ENCODE assay signal across 12 mouse cellular contexts in genomic region chr13:12574979-12575536, GRCm38 (mm10). TPM values are rescaled to one million over a fixed set of nuclear protein-coding genes. Genes with fewer than 3 reads are reported as not detected.
DNase-seq lines count a peak whose midpoint lies in the region; ATAC-seq lines count a peak whose summit lies in the region.
"Had no signal": no experiment of that assay in that cellular context is flagged by ENCODE, and none has a peak within 500 bp of the region (broad histone marks: within the 10 kb centered on the region; RNA-seq: fewer than 3 reads in every experiment).

No protein-coding gene starts in this region.

- H3K27ac ChIP-seq in heart, embryonic 11.5 days (ENCODE audit: low read depth, low read length): no peak overlapping the region
- H3K27ac ChIP-seq: kidney, postnatal 0 days had no signal

- H3K4me1 ChIP-seq in heart, embryonic 11.5 days (ENCODE audit: control insufficient read depth, insufficient read depth, low read length): no peaks in the 10 kb centered on the region
- H3K4me1 ChIP-seq: heart, embryonic 12.5 days had no signal

- no peak overlapping the region for H3K4me3 ChIP-seq in heart, embryonic 11.5 days (ENCODE audit: low read depth, low read length)
- H3K4me3 ChIP-seq: heart, embryonic 12.5 days had no signal

- DNase-seq in adrenal gland, adult (ENCODE audit: inconsistent age in 2 of 2, low spot score in 1 of 2): peak; percentile 20 to 59
- no peak for DNase-seq in adrenal gland, adult 2 months
- DNase-seq in 3T3-L1 (ENCODE audit: low read depth, low spot score): peak; percentile 12
- DNase-seq in adrenal gland, postnatal 36 days: peak; percentile 16 to 17
- DNase-seq in ovary, postnatal 14 days (ENCODE audit: low spot score): no peak
- DNase-seq in frontal cortex, adult 2 months (ENCODE audit: extremely low spot score in 1 of 2, low spot score in 1 of 2): no peak
- DNase-seq: left cerebral cortex, postnatal 4 days; right cerebral cortex, postnatal 25 days had no signal

- H3K4me2 ChIP-seq in heart, embryonic 11.5 days: no peak overlapping the region
- H3K4me2 ChIP-seq: heart, embryonic 12.5 days had no signal

- WGBS in heart, embryonic 11.5 days (ENCODE audit: insufficient replicate concordance): 82% methylated on average over 9 of the region's 9 CpGs

- ATAC-seq in megakaryocyte, adult 5-6 weeks (ENCODE audit: poor library complexity, severe bottlenecking): peak; percentile 88
- no peak for ATAC-seq in heart, embryonic 11.5 days (replicated peaks; ENCODE audit: insufficient number of reproducible peaks, low FRiP score, low TSS enrichment)

- no peaks in the 10 kb centered on the region for H3K9me3 ChIP-seq in heart, embryonic 11.5 days (replicated peaks; ENCODE audit: control insufficient read depth, low read length)
- H3K9me3 ChIP-seq: heart, embryonic 12.5 days had no signal

- H3K9ac ChIP-seq in heart, embryonic 11.5 days (ENCODE audit: low read depth, low read length): no peak overlapping the region
- H3K9ac ChIP-seq: heart, embryonic 12.5 days had no signal

- no peaks in the 10 kb centered on the region for H3K27me3 ChIP-seq in heart, embryonic 11.5 days (ENCODE audit: control insufficient read depth, insufficient read depth, low read length)
- H3K27me3 ChIP-seq: heart, embryonic 12.5 days had no signal

- H3K36me3 ChIP-seq in heart, embryonic 11.5 days (ENCODE audit: control insufficient read depth, insufficient read depth, low read length): no peaks in the 10 kb centered on the region
- H3K36me3 ChIP-seq: heart, embryonic 12.5 days had no signal

RNA-seq across cellular contexts. Expression of gene Ero1lb, which starts 9.4 kb away (rescaled TPM):
- total RNA-seq in adrenal gland, adult 2 months (2021): 10 to 100 TPM; 14.0 to 14.8 TPM
- 23.0 and 26.2 TPM in 2 replicates for polyA plus RNA-seq in adrenal gland, adult 2 months (2012; rRNA removed)
- 10 to 100 TPM; 18.1 to 22.8 TPM for total RNA-seq in adrenal gland, postnatal 36 days (2021)
- 29.1 and 29.4 TPM in 2 replicates for total RNA-seq in megakaryocyte, adult 5-6 weeks (2015)
- 17.0 and 20.7 TPM in 2 replicates for total RNA-seq in megakaryocyte, adult 5-6 weeks (2017)
- polyA plus RNA-seq in frontal cortex, adult 2 months (2012; rRNA removed): 11.6 and 13.0 TPM in 2 replicates
- 7.2 and 7.7 TPM in 2 replicates for polyA plus RNA-seq in heart, embryonic 11.5 days (2014; fragmentation: Nextera tagmentation; extraction: Ambion mirVana)

RNA-seq across cellular contexts. Expression of gene Edaradd, which starts 54.8 kb away (rescaled TPM):
- total RNA-seq in adrenal gland, adult 2 months (2021): under 1 TPM; 0.03 to 0.06 TPM
- polyA plus RNA-seq in adrenal gland, adult 2 months (2012; rRNA removed): 0.02 TPM in 1 of 2 replicates, not detected in the other
- total RNA-seq in adrenal gland, postnatal 36 days (2021): under 1 TPM; 0.03 to 0.07 TPM
- total RNA-seq in megakaryocyte, adult 5-6 weeks (2015): 0.11 TPM in 1 of 2 replicates, not detected in the other
- total RNA-seq in megakaryocyte, adult 5-6 weeks (2017): 0.24 and 0.29 TPM in 2 replicates
- 0.53 and 0.58 TPM in 2 replicates for polyA plus RNA-seq in frontal cortex, adult 2 months (2012; rRNA removed)
- 0.59 and 0.72 TPM in 2 replicates for polyA plus RNA-seq in heart, embryonic 11.5 days (2014; fragmentation: Nextera tagmentation; extraction: Ambion mirVana)

Comparison
In these comparisons a context has a peak if more than half of its experiments do, and no peak if none do; other contexts are left out.
1. DNase-seq: peak in adrenal gland, adult (2 of 2), 3T3-L1 (single experiment) and adrenal gland, postnatal 36 days (2 of 2); none in adrenal gland, adult 2 months (single experiment), ovary, postnatal 14 days (single experiment) and frontal cortex, adult 2 months (0 of 2).